Mouse (Mus musculus) stomach, postnatal 0 days (tissue): ENCODE results near the gene Mrps9.

Experiments
- CTCF ChIP-seq: IDR thresholded peaks from 2 replicates; pipeline ENCODE4 v1.5.1; 2016; ENCODE audit warnings: antibody characterized with exemption, low read depth, mild to moderate bottlenecking, moderate library complexity
- EP300 ChIP-seq: optimal IDR thresholded peaks from 2 replicates; pipeline ENCODE3; 2016; ENCODE audit warnings: antibody characterized with exemption

DNA sequence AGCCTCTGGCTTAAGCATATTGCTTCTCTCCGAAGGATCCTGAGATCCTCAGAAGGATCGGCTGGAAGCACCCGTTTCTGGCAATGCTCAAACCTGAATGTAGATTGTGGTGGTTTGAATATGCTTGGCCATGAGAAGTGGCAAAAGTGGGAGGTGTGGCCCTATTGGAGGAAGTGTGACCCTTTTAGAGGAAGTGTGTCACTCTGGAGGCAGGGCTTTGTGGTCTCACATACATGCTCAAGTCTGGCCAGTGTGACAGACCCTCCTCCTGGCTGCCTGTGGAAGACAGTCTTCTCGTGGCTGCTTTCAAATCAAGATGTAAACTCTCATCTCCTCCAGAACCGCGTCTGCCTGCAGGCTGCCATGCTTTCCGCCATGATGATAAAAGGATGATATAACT, 65.7 kb downstream of the Mrps9 start:
- no peak for TF ChIP-seq CTCF
- no peak for TF ChIP-seq EP300
